Mouse (Mus musculus) c-Kit-positive CD71-positive TER-119-negative erythroid progenitor cells, embryonic 14.5 days (primary cell): ENCODE results near the gene Brd3.

Experiments used
- DNase-seq: peaks from one replicate; pipeline ENCODE4 v3.0.0-alpha.2; 2013; ENCODE audit warnings: low read depth

Brd3 gene

GRCm38 (mm10) chr2:27426406-27426854, 81.0 kb downstream of the Brd3 start:
- DNase-seq: no peak

GRCm38 (mm10) chr2:27425751-27426405, 81.6 kb downstream of the Brd3 start:
- DNase-seq: no peak

- DNase-seq: no peak
These were observed 82.3 kb downstream of the Brd3 start for GRCm38 (mm10) chr2:27425161-27425611.

GRCm38 (mm10) chr2:27423596-27423995, 83.9 kb downstream of the Brd3 start:
- DNase-seq: no peak

DNA sequence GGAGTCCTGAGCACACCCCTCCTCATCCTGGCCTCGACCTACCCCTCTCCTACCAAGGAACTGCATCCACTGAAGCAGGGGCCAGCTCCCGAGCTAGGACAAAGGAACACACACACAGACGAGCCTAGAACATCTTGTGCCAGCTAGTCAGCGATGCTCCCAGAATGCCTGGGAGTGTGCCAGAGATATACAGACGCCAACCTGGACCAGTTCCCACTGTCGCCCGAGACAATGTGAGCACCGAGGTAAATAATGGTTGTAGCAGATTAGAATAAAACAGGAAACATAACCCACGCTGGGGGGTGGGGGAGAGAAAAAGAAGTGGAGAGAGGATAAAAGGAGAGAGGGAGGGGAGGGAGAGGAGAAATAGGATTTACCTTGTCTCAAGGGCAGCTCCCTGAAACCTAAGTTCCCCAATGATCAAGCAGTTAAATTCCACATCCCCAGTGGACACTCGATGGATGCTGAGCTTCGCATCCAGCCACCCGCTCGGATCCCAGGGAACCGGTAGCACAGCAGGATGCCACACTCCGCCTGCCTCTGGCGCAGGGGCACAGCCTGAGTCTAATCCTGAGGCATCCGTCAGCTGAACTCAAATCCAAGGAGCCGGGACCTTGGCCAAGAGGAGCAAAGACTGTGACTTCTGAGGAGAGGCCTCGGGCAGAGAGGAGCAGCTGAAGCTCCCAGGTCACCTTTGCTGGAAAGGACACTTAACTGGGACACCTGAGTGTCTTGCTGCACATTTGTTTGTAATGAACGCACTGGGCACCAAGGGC, 86.0 kb downstream of the Brd3 start:
- no peak for DNase-seq

- no peak for DNase-seq
These were observed 88.8 kb downstream of the Brd3 start for GRCm38 (mm10) chr2:27418577-27419070.

GRCm38 (mm10) chr2:27417648-27418153, 89.8 kb downstream of the Brd3 start:
- DNase-seq: no peak

GRCm38 (mm10) chr2:27416425-27416824, 91.0 kb downstream of the Brd3 start:
- no peak for DNase-seq

- no peak for DNase-seq
These were observed 92.2 kb downstream of the Brd3 start for GRCm38 (mm10) chr2:27415060-27415783.

DNA sequence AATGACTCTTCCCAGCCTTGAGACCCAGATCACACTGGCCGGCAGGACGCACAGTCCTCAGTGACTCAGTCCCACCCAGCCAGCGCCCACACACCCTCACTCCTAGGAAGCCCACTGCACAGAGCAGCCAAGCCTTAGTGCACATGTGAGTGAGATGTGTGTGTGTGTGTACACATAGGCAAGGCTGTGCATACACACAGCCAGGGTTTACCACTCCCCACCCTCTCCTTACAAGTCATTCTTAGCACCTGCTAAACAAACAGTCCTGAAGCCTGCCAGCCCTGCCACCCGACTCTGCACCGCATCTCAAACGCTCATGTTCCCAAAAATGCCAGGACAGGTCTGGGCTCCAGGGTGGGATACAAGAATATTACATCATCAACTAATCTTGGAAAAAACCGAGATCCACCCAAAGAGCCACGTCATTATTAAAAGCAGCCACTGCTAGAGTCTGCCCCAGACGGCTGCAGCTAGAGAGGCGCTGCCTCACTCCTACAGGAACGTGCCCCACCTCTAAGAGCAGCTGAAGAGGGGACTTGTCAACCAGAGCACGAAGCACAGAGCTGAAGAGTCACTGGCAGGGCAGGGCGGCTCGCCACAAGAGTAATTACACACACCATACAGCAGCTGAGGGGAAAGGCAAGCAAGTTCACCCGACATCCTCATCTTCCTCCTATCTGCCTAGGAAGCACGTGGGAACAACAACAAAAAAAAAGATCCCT, 93.4 kb downstream of the Brd3 start:
- no peak for DNase-seq

DNA sequence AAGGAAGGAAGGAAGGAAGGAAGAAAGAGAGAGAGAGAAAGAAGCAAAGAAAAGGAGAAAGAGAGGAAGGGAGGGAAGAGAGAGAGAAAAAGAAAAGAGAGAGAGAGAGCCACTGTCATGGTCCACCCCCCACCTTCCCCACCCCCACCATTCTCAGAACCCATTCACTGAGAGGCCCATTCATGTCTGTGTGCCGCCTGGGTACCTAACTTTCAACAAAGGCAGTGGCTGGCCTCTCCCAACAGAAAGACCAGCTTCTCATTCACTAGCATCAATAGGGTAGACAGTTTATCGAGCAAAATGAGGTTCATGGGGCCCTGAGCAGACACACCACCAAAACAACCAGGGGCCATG, 93.9 kb downstream of the Brd3 start:
- no peak for DNase-seq

- no peak for DNase-seq
These were observed 95.1 kb downstream of the Brd3 start for GRCm38 (mm10) chr2:27412245-27412800.

- DNase-seq: no peak
These were observed 95.7 kb downstream of the Brd3 start for GRCm38 (mm10) chr2:27411688-27412174.

DNA sequence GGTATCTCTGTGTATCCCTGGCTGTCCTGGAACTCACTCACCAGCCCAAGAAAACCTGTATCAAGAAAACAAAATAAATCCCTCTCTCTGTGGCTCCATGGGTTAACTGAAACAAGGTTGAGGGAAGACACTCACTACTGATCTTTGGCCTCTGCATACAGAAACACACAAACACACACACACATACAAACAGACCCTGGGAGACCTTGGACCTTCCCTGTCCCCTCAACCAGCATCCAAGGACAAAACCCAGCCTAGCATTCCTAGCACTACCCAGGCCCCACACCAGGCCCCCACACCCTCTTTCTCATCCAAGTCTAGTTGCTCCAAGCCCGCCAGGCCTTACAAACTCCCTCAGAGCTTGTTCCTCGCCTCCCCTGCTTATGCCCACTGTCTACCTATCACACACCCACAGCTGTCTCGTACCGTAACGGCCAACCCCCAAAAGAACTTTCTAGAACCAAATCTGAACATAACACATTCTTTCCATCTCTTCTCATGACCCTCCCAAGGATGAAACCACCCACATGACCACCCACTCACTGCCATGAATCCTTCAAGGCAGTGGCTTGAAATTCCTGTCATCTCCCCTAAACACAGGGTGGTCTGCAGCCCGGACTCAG, 96.8 kb downstream of the Brd3 start:
- no peak for DNase-seq

DNA sequence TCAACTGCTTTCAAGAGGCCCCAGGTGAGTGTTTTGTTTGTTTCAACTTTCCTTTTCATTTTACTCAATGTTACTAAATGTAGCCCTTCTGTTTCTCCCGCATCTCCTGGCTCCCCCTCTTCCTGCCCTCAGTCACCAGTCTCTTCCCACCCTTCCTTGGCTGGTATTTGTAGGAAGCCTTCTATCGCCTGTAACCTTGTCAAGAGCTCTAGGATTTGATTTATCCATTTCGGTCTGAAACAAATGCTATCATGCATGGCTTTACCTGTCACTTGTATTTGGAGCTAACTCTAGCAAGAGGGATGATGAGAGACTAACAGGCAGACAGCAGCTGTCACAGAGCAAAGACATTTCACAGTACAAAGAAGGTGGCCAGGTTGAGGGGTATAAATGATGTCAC, 99.3 kb downstream of the Brd3 start:
- DNase-seq: no peak

GRCm38 (mm10) chr2:27406928-27407327, 100.5 kb downstream of the Brd3 start:
- no peak for DNase-seq

DNA sequence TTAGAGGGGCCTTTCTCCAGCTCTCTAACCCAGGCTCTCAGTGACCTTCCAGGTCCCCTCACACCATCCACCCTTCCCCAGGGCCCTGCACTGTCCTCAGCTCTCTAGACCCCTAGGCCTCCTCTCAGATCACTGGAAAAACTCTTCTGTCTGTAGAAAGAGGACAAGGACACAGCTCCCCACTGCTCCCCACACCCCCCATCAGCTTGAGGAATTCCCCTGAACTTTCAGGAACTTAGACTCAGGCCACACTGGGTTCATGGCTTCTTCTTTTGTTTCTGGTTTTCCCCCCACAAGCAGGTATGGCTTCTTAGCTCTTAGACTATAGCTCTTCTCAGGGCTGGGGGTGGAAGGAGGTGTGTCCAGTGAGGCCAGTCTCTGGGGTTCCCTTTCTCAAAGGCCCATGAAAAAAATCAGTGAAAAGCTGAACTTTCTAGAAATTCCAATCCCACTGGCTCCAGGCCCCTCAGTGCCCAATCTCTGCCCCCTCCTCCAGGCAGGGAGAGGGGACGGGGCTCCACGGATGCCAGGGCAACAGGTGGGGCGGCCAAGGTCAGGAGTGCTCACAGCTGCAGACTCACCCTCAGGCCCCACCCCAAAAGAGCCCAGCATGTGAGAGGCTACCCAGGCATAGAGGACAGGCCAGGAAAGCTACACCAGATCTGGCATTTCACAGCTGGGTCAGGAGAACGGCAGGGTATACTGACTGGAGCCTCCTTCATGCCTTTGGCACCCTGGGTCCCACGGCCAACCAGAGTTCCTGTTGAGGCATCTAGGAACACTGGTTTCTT, 102.2 kb downstream of the Brd3 start:
- no peak for DNase-seq

DNA sequence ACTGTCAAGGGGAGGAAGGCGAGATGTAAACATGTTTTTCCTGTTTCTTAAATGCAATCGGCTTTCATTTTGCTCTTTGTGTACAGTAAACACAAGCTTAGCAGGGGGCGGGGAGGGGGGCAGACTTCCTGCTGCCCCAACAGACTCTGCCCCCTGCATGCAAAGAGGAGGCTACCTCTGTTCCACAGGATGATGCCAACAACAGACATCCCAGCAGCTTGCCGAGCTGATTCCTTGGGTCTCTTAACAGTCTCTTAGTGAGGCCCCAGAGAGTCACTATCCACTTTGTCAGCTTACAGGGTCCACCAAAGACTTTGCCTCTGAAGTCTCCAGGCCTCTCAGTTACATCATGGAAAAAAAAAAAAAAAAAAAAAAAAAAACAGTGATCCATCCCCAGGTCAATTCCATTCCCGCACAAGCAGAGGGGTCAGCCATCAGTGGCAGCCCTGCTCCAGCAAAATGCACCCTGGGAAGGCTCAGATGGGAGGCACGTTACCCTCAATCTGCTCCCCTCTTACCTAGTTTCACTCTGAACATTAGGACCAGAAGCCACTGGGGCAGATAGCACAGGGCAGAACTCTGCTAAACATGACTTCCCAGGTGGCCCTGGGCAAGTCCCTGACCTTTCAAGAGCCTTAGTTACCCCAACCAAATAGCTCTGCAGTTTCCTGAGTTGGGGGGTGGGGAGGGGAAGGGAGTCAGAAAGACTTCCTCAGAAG, 102.9 kb downstream of the Brd3 start:
- no peak for DNase-seq

- DNase-seq: no peak
These were observed 105.9 kb downstream of the Brd3 start for GRCm38 (mm10) chr2:27401544-27401943.
